Mouse (Mus musculus) kidney, postnatal 36 days (tissue): Measurements from ENCODE around the gene Eid2.
A peak's percentile ranks its signal among the peaks of the same experiment; 100 is the strongest.
"Not testable (repeated sequence)": the region's sequence is repeated elsewhere in the genome, so short reads cannot be mapped to it uniquely, and the experiment has no call there.

Experiments used
- DNase-seq, 2 experiments: peaks; one replicate each; pipeline ENCODE4 v3.0.0; 2021 to 2022; ENCODE audit warnings: mixed read lengths in 2 of 2

Gene Eid2

DNA sequence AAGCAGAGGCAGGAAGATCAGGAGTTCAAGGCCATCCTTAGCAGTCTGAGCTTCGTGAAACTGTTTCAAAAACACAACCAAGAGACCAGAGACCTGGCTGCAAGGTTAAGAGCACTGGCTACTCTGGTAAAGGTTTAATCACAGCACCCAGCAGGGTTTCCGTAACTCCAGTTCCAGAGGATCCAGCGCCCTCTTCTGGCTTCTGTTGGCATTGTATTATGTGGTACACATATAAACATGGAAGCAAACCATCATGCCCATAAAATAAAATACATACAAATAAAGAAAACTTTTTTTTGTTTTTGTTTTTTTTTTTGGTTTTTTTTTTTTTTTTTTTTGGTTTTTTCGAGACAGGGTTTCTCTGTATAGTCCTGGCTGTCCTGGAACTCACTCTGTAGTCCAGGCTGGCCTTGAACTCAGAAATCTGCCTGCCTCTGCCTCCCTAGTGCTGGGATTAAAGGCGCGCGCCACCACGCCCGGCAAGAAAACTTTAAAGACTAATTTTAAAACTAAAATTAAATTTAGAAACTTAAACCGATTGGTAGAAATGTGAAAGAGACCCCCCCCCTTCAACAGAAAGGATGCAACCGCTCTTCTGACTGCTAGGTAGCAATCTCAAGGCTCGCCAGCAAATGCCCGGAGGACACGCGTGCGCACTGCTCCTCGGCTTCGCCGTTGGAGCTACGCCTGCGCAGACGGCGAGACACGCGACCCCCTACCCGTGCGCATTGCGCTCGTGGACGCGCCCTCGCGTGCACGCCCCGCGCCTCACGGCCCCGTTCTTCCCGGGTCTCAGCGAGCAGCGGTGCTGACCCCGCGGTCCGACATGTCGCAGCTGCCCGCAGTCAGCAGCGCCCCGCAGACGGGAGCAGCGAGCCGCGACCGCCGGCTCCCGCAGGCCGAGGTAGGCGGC, at the start of gene Eid2:
Gene Eid2 (plus strand): TSS at position 753 of the 913 bp plus-strand sequence.
- DNase-seq, result peak; percentile 73 to 87

DNA sequence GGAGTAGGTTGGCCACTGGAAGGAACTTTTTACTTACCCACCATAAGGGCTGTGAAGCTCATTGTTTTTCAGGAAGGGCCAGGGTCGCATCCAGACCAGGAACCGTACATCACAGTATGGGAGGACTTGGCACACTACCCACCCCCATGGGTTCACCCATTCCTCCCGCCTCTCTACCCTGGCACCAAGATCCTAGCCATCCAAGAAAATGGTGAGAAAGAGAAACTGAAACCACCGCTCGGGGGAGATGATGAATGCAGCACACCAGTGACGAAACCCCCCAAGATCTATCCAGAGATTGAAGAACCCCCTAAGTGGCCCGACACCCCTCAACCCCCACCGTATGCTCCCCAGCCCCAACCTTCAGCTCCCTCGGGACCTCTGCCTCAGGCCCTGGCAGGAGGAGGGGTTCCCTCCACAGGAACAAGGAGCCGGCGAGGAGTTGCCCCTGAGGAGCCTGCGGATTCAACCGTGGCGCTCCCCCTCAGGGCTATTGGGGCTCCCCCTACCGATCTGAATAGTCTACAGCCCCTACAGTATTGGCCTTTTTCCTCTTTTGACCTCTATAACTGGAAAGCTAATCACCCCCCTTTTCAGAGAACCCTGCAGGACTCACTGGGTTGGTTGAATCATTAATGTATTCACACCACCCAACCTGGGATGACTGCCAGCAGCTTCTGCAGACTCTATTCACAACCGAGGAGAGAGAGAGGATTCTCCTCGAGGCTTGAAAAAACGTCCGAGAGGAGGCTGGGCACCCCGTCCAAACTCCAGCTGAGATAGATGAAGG, 48.5 kb upstream of the Eid2 start:
- DNase-seq, result peak; percentile 86 to 87

DNA sequence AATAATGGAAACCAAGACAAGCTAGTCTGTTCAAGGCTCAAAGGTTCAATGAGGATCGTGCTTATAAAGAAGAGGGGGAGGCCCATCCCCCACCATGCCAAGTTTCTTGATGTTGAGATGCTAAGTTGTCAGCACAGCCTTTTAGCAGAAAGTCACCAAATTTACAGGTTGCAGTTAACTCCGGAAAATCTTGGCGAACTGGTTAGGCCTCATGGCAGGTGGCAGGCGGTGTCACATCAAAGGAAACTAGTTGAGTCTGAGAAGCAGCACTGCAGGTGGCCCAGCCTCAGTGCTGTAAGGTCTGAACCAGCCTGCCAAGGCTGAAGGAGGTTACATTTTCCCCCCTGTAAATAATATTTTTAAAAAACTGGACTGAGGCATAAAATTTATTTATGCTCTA, 40.8 kb upstream of the Eid2 start:
- not testable (repeated sequence) for DNase-seq

DNA sequence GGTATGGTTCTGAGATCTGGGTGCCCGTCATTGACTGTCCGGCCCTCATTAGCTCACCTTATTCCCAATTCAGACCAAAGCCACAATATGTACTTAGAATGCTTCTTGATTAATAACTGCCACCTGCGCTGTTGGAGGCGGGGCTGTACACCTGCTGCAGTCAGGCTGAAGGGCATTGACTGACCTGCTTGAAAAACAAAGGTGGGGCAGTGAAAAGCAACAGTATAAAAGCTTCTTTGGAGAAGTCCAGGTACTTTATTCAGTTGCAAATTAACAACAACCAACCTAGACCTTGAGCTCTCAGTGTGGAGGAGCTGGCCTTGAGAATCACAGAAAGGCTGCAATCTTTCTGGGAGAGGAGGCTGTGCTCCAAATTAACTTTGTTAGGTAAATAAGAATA, 40.3 kb upstream of the Eid2 start:
- peak in 1 of 2 experiments; percentile 13 for DNase-seq

DNA sequence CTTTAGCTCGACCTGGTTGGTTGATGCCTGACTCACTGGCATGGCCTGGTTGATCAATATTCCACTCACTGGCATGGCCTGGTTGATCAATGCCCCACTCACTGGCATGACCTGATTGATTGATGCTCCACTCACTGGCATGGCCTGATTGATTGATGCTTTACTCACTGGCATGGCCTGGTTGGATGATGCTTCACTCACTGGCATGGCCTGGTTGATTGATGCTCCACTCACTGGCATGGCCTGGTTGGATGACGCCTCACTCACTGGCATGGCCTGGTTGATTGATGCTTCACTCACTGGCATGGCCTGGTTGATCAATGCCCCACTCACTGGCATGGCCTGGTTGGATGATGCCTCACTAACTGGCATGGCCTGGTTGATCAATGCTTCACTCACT, 23.7 kb upstream of the Eid2 start:
- DNase-seq, result not testable (repeated sequence)

DNA sequence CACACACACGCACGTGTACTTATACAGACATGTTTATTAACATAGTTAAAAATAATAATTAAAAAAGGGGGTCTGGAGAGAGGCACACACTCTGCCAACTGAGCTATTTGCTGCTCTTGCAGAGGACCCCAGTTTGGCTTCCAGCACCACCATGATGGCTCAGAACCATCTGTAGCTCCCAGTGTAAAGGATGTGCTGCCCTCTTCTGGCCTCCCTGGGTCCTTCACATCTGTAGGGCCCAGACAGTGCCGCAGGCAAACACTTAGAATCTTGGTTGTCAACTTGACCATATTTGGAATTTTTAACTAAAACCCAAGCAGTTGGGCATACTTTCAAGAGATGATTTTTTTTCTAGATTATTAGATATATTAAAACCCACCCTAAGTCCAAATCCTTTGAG, 18.7 kb upstream of the Eid2 start:
- no peak for DNase-seq

DNA sequence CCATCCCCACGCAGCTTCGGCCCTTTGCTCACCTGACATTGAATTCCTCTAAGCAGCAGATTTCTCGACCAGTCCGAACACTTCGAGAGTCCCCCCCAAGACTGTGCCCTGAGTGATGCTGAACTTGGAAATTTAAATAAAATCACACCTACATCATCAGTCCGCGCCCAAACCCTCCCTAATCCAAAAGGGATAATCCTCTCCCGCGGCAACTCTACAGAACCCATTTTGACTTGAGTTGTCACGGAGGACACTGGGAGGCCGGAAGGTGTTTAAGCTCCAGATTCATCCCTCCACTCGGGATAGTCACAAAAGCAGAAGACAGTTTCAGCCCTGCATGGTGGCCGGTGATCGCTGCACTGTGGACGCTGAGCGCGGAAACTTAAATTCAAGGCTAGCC, 15.7 kb upstream of the Eid2 start:
- DNase-seq, result no peak

DNA sequence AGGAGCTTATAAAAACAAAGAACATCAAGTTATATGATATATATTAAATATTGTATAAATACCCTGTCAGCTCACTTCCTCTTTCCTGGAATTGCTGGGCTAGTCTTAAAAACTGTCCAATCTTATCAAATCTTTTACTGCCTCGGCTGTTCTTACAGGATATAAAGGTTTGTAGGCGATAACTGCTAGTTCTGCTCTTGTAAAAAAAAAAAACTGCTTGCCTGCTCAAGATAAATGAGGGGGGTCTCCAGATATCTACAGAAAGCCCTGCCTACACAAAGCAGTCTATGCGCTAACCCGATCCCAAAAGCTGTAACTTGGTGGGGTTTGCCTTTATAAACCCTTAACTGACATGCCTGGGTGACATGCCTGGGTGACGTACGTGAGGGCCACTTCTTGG, 13.1 kb upstream of the Eid2 start:
- no peak for DNase-seq

DNA sequence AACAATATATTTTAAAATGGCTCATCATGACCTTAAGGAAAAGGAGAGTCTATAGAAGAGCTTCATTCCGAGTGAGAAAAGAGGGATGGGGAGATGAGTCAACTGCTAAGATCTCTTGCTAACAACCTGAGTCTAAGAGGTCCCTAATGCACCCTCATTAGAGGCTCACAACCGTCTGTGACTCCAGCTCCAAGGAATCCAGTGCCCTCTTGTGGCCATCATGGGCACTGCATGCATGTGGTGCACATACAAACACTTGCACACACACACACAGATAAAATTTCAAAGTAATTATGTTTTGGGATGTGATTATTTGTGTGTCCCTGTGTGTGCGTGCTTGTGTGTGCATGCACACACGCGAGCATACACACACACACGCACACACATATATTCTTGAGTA, 12.2 kb upstream of the Eid2 start:
- peak in 1 of 2 experiments; percentile 36 for DNase-seq

DNA sequence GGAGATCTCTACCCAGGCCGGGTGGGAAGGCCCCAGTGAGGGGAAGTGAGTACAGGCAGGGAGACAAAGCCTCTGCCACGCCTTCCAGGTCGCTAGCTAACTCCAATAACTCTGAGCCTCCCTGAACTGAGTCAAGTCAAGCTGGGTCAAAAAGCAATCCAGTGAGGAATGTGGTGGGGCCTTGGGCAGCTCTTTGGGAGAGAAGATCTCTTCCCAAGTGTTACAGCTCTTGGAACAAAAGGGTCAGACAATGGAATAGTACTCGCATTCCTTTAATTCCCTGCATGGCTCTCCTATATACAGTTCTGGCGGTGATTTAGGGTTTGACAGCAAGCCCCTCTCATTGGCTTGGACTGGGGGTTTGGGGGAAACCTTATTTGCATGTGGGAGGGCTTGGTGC, 4.8 kb upstream of the Eid2 start:
- DNase-seq, result no peak

DNA sequence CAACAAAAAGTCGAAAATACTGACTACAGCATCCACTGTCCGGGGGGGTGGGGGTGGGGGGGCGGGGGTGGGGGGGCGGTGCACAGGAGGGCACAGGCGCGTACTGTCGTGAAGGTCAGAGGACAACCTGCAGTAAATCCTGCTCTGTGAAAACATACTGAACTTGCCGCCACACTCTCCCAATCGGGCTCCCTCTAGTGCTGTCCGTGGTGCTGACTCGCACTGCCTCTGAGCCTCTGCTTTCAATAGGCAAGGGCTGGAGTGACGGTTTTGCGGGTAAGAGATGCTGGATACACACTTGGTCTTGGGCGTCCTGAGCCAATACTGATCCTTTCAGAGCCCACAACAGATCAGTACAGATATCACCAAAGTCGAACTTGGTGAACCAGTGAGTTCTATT, 3.9 kb upstream of the Eid2 start:
- peak; percentile 60 to 92 for DNase-seq

DNA sequence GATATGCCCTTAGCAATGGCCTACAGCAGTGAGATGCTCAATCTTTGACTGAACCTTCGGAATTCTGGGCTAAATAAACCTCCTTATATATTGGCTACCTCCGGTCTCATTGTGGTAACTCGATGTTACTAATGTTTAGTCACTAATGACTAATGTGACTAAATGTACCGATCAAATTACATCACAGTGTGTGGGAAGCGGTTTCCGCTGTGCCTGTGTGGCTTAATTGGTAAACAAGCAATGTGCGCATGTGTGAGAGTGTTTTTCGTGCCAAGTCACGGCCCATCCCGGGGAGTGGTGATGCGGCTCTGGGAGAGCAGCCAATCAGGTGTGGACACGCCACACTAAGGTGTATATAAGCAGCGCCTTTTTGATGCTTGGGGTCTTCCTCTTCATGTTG, 2.3 kb upstream of the Eid2 start:
- DNase-seq, result no peak

DNA sequence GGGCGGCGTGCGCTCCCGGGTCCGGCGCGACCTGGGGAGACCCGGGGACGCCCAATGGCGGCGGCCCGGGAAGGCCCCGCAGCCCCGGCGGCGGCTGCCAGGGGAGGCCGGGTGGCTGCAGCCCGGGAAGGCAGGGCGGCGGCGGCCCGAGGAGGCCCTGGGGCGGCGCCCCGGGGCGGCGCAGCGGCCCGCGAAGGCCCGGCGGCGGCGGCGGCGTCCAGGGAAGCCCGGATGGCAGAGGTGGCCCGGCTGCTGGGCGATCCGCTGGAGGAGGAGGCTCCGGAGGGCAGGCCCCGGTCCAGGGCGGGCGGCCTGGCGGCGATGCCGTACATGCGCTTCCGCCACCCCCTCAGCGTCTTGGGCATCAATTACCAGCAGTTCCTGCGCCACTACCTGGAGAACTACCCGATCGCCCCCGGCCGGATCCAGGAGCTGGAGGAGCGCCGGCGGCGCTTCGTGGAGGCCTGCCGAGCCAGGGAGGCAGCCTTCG, 406 bp downstream of the Eid2 start:
- DNase-seq, result peak; percentile 61 to 75

DNA sequence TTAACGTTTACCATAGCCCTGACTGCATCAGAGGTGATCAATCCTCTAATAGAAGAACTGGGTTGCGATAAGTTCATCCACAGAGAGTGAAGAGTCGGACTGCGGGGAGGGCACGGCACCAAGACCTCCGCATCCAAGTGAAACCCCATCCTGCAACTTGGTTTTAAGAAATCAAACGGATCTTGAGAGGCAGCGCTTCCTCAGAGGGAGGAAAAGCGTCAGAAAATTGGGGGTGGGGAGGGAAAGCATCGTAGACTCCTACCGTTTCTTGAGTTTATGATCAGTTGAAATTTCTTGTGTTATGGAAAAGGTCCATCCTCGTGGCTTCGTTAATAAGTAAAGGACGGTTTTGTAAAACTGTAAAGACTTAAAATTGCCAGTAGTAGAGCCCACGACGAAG, 895 bp downstream of the Eid2 start:
- DNase-seq, result no peak

DNA sequence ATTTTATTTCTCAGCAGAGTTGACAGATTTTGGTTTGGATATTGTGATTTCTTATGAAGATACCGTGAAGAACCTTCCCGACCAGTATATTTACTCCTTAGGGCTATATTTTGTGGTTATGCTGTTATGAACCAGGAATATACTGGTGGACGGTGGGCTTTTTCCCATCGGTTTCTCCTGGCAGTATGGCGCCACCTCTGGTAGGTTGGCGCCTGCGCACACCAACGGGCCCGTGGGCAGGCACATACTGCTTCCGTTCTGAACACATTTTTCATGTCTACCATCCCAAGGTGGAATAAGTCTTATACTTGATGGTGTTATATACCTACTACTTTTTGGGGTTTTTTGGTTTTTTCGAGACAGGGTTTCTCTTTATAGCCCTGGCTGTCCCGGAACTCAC, 1.7 kb downstream of the Eid2 start:
- peak in 1 of 2 experiments; percentile 10 for DNase-seq

DNA sequence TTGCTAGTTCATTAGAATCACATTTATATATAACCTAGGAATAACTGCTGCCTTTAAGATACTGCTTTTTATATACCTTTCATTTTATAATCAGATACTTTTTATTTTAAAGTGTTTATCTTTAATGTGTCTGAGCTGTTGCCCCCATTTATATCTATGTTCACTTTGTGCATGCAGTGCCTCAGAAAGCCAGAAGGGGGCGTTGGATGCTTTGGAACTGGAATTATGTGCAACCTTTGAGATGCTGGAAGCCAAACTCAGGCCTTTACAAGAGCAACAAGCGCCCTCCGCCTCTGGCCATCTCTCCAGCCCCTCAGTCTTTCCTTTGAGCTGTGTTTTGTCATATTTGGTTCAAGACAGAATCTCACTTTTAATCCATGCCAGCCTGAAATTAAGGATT, 4.1 kb downstream of the Eid2 start:
- DNase-seq, result no peak

DNA sequence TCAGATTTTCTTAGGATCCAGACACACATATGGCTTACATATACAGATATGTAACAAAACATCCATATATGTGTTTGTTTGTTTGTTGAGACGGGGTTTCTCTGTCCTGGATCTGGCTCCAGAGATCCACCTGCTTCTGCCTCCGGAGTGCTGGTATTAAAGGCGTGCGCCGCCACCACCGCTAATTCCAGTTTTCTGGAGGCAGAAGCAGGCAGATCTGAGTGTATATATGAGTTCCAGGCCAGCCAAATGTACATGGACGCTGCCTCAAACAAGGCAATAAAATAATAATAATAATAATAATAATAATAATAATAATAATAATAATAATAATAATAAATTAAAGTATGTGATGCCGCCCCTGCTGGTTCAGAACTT, 9.5 kb downstream of the Eid2 start:
- DNase-seq, result no peak

DNA sequence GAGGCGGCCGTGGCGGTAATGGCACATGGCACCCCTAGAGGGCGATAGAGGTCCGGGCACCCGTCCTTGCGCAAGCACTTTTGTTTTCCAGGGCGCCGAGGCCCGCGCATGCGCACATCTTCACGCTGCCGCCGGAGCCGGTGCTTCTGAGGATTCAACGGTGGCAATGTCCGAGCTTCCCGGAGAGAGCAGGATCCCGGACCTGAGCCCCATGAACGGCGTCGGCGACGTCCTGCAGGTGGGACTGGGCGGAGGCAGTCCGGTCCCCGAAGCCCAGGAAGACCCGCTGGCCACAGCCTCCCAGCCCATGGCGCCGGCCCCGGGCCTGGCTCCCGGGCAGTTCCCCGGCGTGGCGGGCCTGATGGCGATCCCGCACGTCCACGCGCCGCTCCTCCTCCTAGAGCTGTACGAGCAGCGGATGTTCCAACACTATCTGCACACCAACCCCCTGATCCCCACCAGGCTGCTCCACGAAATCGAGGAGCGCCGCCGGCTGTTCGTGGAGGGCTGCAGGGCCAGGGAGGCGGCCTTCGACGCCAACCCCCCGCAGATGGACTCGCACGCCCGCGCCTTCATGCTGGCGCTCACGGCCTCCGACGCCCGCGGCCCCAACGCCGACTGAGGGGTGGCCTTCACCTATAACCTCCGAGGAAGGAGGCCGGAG, 10.1 kb downstream of the Eid2 start, which contains the start of gene Eid2b:
Gene Eid2b (plus strand): TSS at position 125 of the 664 bp plus-strand sequence.
- DNase-seq, result peak; percentile 96 to 98

DNA sequence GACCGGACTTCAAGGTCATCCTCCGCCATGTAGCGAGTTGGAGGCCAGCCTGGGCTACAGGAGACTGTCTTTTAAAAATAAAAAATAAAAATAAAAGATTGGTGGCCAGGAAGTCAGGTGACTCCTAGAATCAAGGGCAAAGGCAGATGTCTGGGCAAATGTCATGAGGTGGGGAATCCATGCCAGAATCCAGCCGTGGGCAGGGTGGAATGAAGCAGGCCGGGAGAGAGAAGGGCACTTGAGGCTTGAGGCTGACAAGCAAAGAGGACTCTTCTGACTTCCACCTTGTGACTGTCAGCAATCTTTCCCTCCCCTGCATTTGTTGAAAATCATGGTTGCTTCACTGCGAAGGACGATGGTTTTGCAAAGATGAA, 10.6 kb downstream of the Eid2 start:
- no peak for DNase-seq

DNA sequence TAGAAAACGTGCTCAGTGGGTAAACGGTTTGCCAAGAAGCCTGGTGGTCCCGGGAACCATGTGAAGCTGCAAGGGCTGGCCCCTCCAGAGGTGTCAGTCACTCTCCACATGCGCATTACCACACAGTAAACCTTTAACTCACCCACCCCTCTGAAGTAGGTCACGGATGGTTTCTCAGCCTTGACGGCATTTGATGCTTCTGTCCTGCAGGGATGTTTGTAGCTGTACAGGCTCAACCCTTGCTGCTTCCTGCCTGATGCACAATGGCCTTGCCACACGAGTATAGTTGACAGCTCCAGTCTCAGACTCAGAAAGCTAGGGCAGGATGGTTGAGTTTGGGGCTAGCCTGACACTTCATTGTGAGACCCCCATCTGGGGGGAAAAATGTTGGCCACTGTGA, 12.9 kb downstream of the Eid2 start:
- peak; percentile 17 to 27 for DNase-seq

DNA sequence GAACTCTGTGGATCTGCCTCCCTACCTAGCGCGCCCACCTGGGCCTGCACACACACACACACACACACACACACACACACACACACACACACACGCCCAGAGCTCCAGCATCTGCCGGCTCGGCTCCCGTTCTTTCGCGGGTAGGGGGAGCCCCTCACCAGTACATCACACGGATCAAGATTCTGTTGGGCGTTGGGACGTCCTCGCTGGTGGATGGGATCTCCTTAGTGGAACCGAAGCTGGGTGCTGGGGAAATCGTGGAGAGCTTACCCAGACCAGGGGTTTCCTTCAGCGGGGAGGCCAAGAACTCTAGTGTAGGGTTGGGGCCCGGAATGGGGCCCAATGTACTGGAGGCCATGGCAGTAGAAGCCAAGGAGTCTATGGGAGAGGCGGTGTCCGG, 22.5 kb downstream of the Eid2 start:
- DNase-seq, result no peak

DNA sequence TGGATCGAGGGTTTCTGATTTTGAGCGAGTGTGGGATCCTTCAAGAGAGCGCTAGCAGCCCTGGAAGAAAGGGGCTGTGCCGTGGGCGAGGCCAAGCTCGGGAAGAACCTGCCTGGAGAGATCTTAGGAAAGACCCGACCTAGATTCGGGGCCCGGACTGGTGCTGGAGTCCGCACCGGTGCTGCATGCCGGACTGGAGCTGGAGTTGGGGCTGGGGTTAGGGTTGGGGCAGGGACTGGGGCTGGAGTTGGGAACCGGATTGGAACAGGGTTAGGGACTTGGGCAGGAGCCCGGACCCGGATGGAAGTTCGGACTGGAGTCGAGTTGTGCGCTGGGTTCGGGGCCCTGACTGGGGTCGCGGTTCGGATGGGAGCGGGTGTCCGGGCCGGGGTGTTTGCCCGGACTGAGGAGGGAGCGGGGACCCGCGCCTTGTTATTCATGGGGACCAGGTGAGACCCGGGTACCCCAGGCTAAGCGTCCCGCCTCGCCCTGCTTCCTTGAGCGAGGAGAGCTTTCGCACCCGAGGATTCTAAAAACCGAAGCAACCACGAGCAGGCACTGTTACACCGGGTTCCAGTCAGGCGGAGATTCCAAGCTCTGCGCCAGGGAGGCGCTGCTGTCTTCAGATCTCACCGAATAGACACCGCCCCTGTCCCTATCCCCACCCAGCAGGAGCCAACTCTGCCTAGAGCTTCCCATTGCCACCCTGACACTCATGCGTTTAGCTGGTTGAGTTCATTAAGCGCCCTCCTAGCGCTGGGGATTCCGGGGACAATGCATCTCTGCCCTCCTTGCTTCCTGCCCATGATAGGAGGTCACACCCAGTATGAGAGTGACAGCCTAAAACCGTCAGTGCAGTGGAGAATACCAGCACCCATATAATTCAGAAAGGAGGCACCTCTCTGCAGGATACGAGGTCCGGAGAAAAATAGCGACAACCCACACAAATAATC, 23.2 kb downstream of the Eid2 start, which contains the start of gene Selenov:
Gene Selenov (minus strand): TSS at position 549 of the 953 bp plus-strand sequence.
- DNase-seq, result peak in 1 of 2 experiments; percentile 45
